Mouse (Mus musculus) spleen, postnatal 14 days (tissue): ENCODE data around the gene Tanc2.

ENCODE experiments used
- DNase-seq, 2 experiments: peaks; one replicate each; pipeline ENCODE4 v3.0.0; 2021 to 2022; ENCODE audit warnings: low spot score in 2 of 2

Gene Tanc2

GRCm38 (mm10) chr11:105955815-105956430 is 366.1 kb downstream of the Tanc2 start:
- DNase-seq, result no peak

DNA sequence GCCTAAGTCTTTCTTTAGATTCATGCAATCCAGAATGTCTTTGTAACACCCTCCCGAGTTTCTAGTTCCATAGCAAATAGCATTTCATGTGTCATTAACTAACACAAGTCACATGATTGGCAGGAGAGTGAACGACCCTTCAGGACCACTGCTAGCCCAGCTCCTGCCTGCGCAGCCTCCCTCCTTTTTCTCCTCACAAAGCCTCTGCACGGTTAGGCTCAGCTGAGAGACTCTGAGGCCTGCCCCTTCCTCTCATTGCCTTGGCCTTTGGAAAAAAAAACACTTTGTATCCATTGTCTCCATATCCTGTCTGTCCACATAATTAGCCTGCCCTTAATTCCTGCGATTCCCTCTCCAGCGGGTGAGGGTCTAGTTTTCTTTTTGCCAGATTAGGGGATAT is 367.7 kb downstream of the Tanc2 start:
- no peak for DNase-seq

GRCm38 (mm10) chr11:105958566-105958965 is 368.8 kb downstream of the Tanc2 start:
- no peak for DNase-seq

DNA sequence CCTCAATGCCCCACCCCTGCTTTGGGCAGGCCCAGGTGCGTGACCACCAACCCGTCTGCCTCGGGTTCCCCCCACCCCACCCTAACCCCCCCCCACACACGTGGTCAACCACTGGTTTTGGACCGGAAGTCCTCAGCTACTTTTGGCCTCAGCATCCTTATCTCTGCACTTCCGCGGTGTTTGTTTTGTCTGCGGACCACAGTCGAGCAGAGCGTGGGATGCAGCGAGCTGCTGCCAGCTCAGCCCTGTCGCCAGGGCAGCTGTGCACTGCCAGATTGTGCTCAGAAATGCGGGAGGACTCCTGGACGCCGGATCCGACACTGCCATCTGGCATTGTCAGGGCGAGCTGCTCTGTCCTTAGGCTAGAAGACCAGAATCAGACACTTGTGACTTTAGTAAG is 369.6 kb downstream of the Tanc2 start:
- DNase-seq, result no peak

GRCm38 (mm10) chr11:105964691-105965090 is 374.9 kb downstream of the Tanc2 start:
- DNase-seq, result no peak

GRCm38 (mm10) chr11:105966288-105966687 is 376.5 kb downstream of the Tanc2 start:
- no peak for DNase-seq

DNA sequence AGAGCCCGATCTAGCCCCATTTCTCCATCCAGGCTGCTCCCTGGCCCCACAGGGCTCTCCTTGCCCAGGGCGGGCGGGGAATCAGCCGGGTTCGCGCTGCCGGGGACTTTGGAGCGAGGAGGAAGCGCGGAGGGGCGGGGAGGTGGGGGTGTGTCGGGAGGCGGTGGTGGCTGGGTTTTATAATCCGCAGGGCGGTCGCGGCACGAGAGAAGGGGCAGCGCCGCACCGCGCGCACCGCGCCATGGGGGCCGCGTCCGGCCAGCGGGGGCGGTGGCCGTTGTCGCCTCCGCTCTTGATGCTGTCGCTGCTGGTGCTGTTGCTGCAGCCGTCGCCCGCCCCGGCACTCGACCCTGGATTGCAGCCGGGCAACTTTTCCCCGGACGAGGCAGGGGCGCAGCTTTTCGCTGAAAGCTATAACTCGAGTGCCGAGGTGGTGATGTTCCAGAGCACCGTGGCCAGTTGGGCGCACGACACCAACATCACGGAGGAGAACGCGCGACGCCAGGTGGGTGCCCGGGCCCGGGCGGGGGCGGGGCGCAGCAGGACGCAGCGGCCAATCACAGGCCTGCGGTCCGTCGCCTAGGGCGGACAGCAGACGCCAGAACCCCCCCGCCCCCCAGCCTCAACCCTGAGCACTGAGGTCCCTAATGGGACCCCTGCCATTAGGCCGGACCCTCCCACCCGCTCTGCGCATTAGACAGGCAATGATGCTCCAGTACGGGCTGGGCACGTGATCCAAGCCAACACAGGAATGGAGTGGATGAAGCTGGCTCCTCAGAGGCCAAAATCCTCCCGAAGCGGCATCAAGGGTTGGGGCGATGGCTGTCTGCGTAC is 378.2 kb downstream of the Tanc2 start, which contains the start of gene Ace:
Gene Ace, plus strand, starts transcription at position 205 of the 834 bp plus-strand sequence.
- DNase-seq, result no peak

DNA sequence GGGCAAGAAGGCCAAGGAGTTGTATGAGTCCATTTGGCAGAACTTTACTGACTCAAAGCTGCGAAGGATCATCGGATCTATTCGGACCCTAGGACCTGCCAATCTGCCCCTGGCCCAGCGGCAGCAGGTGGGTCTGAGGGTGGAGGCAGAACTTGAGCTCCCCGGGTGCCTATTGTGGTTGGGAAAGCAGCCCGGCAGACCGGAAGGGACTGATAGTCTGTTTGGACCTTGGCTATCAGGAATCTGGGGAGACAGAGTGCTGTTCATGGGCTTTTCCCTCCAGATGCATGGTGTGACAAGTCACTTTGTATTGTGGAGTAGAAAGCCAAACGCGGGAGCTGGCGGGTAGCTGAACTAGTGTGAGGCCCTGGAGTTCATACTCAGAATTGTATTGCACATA is 379.2 kb downstream of the Tanc2 start:
- no peak for DNase-seq

GRCm38 (mm10) chr11:105969516-105969915 is 379.7 kb downstream of the Tanc2 start:
- no peak for DNase-seq

GRCm38 (mm10) chr11:105974593-105974992 is 384.8 kb downstream of the Tanc2 start:
- DNase-seq, result no peak

DNA sequence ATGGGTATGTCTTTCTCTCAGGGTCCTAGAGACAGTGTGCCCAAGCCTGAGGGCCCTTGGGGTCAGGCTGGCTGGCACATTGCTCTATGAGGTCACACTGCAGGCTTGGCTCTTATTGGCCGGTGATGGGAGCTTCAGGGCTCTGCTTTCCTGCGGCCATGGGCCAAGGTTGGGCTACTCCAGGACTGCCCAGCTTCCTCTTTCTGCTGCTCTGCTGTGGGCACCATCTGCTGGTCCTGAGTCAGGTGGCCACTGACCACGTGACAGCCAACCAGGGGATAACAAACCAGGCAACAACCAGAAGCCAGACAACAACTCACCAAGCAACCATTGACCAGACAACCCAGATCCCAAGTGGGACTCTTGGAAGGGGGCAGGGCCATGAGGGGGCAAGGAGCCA is 385.3 kb downstream of the Tanc2 start:
- DNase-seq, result no peak

GRCm38 (mm10) chr11:105975636-105976035 is 385.9 kb downstream of the Tanc2 start:
- no peak for DNase-seq

GRCm38 (mm10) chr11:105978232-105978631 is 388.4 kb downstream of the Tanc2 start:
- no peak for DNase-seq

DNA sequence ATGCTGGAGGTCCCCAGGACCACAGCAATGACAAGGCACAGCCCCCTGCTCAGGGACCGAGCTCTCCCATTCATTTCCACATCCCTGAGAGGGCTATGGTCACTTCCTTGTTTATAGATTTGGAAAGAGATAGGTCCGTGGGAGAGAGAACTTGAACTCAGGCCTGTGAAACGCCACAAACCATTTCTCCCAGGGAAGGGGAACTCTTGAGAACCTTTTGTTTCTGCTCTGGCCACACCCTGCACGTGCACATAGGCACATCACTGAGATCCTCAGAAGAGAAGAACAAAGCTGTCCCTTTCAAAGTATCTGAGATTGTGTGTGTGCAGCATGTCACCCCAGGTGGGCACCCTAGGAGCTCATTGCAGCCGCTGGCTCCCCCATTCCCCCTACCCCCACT is 388.8 kb downstream of the Tanc2 start:
- DNase-seq, result no peak
